Mouse (Mus musculus) c-Kit-positive CD71-positive TER-119-negative erythroid progenitor cells, embryonic 14.5 days (primary cell): ENCODE measurements at regions not wholly inside any gene's neighbourhood (a gene's known extent, or its start where the extent isn't known, plus 50 kb on each side); places are given as distances from the start of the nearest gene placed in this dataset.

ENCODE experiments used
- DNase-seq: peaks from one replicate; pipeline ENCODE4 v3.0.0-alpha.2; 2013; ENCODE audit warnings: low read depth

- DNase-seq = no peak
These were observed 86.9 kb downstream of the Fam124b start for GRCm38 (mm10) chr1:80131354-80131753.

GRCm38 (mm10) chr1:80123966-80124365 lies 94.3 kb downstream of the Fam124b start:
- DNase-seq = no peak

GRCm38 (mm10) chr1:80115913-80116312 lies 102.4 kb downstream of the Fam124b start:
- DNase-seq = no peak

- no peak for DNase-seq
These were observed 110.4 kb downstream of the Fam124b start for GRCm38 (mm10) chr1:80107747-80108476.

DNA sequence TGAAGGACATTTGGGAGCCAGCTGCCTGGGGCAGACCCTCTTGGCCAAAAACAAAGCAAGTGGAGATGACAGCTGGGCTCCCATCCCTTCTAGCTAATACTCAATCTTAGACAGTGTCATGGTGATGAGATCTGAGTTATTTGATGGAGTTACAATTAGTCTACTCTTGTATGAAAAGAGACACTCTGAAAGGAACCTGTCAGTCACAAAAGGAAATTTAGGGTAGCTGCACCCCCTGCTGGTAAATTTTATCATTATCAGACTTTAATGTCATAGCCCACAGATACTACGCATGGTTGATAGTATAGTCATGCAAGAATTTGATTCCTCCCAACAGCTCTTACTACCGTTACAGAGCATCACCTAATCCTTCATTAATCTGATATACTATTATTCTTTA lies 112.0 kb downstream of the Fam124b start:
- DNase-seq = peak; percentile 7

DNA sequence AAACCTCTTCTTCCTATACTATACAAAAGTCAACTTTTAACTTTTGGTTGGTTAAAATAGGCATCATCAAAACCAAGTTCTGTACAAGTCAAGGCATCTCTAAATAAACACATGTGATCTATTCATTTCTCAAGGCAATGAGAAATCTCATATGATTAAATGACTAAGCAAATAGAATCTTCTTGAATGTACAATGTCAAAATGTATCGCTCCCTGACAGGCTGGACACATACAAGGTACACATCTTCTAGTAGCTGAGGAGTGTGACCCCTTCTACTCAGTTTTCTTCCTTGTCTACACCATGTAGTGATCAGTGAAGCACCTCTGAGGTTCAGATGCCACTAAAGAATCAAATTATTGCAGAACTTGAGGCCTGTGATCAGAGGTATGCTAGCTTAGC lies 120.0 kb downstream of the Fam124b start:
- no peak for DNase-seq

DNA sequence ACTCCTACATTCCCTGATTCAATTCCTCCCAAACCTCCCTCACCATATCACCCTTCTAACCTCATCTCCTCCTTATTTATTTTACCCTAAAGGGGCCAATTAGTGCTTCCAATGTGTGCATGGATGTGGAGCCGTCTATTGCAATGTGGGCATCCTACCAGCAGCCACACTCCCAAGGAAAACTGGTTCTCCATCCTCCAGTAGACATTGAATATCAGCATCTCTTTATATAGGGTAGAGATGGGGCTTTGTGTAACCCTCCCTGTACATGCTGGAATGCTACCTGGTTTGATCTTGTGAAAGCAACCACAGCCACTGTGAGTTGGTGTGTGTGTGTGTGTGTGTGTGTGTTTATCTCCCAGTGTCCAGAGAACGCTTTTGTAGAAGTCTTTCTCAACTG lies 126.5 kb downstream of the Fam124b start:
- no peak for DNase-seq

DNA sequence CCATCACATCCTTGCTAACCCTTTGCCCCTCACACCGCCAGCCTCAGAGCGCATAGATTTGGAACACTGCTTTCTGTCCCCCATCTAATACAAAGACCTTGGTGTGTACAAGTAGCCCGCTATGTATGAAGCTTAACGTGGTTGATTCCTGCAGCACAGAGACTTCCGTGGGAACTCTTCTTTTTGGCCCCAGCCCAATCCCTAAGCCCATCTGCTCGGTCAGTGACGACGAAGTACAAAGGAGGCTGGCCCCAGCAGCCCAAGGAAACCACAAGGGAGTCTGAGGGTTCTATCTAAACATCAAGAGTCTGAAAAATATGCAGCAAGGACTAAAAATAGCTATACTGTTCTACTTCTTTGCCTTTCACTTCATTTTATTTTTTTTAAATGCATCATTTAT lies 126.9 kb downstream of the Fam124b start:
- no peak for DNase-seq

- DNase-seq = no peak
These were observed 129.6 kb downstream of the Fam124b start for GRCm38 (mm10) chr1:80088651-80089050.

- DNase-seq = no peak
These were observed 141.9 kb downstream of the Fam124b start for GRCm38 (mm10) chr1:80076357-80076756.

- no peak for DNase-seq
These were observed 143.9 kb downstream of the Fam124b start for GRCm38 (mm10) chr1:80074376-80074775.

- DNase-seq = no peak
These were observed 144.3 kb downstream of the Fam124b start for GRCm38 (mm10) chr1:80073950-80074349.

GRCm38 (mm10) chr1:80069141-80069540 lies 149.1 kb downstream of the Fam124b start:
- no peak for DNase-seq

DNA sequence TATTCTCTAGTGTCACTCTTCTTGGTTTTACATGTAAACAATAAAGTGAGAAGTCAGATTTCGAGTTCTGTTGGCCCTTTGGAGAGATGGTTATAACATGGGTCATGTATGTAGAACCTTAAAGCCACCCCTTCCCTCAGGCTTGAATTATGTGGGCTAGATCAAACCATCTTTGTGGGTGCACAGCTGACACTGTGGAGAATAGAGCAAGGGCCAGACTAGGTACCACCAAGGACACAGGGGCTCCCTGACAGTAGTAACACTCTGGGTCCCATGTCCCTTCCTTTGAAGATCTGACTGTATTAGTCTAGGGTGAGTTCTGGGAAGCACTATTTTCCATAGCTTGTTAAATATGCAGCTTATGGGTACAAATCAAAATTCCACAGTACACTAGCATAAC lies 156.2 kb downstream of the Fam124b start:
- no peak for DNase-seq

DNA sequence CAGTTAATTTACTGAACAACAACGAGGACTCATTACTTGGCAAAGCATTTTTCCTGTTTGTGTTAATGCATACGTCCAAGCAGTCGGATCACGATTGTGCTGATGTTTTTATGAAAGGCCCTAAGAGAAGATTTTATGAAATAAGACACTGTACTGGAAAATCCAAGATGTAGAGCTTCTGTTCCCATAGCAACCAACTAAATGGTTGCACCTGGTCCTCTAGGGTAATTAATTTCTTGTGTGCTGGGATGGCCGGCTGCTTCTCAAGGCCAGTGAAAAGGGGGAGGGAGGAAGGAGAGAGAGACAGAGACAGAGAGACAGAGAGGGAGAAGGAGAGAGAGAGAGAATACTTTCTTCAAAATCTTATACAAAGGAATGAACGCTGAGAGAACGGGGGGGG lies 156.6 kb downstream of the Fam124b start:
- DNase-seq = no peak

DNA sequence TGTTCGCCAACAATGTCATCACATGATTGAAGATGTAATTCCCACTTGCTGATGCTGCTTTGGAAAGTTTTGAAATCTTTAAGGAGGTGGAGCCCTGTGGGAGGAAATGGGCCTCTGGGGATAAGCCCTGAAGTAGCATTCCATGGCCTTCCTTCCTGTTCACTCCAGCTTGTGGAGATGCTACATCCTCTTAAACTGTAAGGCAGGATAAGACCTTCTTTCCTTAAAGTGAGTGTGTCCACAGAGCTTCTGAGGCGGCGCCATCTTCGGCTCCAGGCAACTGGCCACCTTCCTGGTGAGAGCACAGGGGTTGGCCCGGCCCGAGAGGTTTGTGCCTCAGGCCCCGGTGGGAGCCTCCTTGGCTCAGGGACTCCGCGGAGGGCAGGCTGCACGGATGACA lies 173.1 kb downstream of the Fam124b start:
- no peak for DNase-seq

- DNase-seq = no peak
These were observed 177.9 kb downstream of the Fam124b start for GRCm38 (mm10) chr1:80040409-80040808.

- no peak for DNase-seq
These were observed 178.4 kb downstream of the Fam124b start for GRCm38 (mm10) chr1:80039891-80040290.

DNA sequence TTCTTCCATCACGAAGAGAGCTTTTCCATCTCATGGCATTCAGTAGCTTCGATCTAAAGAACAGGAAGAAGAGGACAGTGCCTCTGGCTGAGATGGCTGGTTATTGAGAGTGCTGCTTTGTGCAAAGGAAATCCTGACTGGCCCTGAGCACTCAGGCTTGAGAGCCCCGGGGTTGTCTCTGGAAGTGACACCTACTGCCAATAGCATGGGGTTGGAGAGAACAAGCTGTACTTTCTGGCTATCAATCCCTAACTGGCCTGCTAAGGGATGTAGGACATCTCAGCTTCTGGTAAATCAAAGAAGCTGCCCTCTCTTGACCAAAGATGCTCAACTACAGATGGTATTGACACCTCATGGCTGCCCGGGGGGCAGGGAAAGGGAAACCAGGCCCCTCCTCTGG lies 178.2 kb upstream of the Serpine2 start:
- no peak for DNase-seq

DNA sequence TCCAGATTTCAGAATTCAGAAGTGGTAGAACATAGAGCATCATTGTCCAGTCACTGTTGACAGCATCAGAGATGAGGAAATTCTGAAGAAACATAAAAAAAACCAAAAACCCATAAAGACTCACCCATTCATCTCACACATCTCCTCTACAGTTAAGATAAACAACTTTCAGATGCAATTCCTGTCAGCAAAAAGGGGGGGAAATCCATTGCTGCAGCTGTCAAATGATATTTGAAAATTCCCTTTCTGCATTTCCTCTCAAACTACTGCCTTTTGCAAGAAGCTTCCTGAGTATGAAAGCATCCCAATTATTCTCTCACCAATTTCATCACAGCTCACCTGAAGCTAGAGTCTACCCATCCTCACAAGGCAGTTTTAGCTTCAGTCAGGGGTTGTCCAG lies 177.1 kb upstream of the Serpine2 start:
- DNase-seq = no peak

DNA sequence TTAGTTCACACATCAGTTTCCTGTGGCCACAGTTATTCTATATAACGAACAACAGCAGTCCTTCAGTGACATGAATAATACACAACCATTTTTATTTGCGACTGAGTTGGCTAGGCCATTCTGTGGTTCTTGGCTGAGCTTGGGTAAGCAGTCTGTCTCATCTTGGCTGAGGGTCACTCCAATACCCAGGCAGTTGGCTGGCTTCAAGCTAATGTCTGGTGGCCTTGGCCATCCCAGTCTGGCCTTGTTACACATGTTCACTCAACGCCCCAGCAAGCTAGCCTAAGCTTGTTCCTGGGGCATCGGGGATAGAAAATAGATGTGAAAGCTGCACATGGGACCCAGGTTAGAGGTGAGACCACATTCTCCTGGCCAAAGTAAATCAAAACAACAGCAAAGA lies 175.5 kb upstream of the Serpine2 start:
- no peak for DNase-seq

DNA sequence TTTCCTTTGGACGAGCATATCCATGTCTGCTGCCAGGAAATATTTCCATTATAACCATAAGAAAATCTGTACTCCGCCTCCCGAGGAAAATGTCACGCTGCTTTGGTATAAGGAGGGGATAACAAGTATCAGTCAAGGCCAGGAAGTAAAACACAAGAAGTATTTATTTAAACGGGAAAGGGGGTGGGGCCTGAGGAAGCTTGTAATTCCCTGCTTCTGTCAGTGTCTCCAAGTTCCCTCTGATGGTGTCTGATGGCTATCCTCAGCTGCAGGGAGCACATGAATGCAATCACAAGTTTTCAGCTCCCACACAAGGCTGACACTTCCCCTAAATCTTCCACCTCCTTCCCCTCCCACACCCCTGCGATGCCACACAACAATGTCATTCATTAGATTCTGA lies 172.5 kb upstream of the Serpine2 start:
- no peak for DNase-seq

DNA sequence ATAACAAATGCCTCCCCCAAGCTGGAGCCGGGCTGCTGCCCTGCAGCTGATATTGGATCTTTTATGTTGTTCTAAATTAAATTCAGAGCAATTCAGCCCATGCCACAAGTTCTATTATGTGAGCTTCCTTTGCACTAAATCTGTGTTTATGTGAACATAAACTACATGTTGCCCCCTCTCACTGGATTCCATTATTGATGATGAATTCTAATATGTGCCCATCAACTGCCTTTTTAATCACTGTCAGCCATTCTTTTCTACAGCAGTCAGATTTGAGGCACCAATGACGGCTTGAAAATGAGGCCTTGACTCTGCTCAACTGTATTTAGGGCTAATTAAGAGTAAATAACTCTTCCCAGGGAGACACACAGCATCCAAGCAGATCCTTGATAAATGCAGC lies 172.1 kb upstream of the Serpine2 start:
- no peak for DNase-seq

- no peak for DNase-seq
These were observed 171.5 kb upstream of the Serpine2 start for GRCm38 (mm10) chr1:80032464-80032863.
